Mouse (Mus musculus) heart, postnatal 0 days (tissue): ENCODE results near the gene Cyp8b1. TPM values are rescaled to one million over a fixed set of nuclear protein-coding genes. Genes with fewer than 3 reads are reported as not detected.
A peak's percentile ranks its signal among the peaks of the same experiment; 100 is the strongest.

Source experiments
- ATAC-seq: fragments of 200-750 bp; cut with Nextera tagmentation; 2 replicates; pipeline ENCODE4 v1.8.0; 2017; ENCODE audit warnings: low read depth, moderate number of reproducible peaks, moderate library complexity; ENCODE audit not compliant: insufficient read depth
- DNase-seq: peaks from one replicate; pipeline ENCODE4 v3.0.0-alpha.2; 2016; ENCODE audit warnings: low spot score
- H3K27ac ChIP-seq: fragments of 300-500 bp; sonication (generic); 2 replicates; pipeline ENCODE4 v1.5.1; 2014; ENCODE audit warnings: low read depth, mild to moderate bottlenecking
- H3K27me3 ChIP-seq: fragments of 300-500 bp; sonication (generic); 2 replicates; pipeline ENCODE4 v1.6.1; 2014; ENCODE audit warnings: low read length, mixed read lengths; ENCODE audit not compliant: control insufficient read depth, insufficient read depth
- H3K36me3 ChIP-seq: fragments of 300-500 bp; sonication (generic); replicated peaks from 2 replicates; pipeline ENCODE4 v1.6.1; 2014; ENCODE audit warnings: low read length, mixed read lengths; ENCODE audit not compliant: control insufficient read depth, insufficient read depth
- H3K4me1 ChIP-seq: fragments of 300-500 bp; sonication (generic); 2 replicates; pipeline ENCODE4 v1.6.1; 2014; ENCODE audit warnings: antibody characterized with exemption; ENCODE audit not compliant: control insufficient read depth, insufficient read depth
- H3K4me2 ChIP-seq: fragments of 300-500 bp; sonication (generic); 2 replicates; pipeline ENCODE4 v1.6.1; 2014; ENCODE audit warnings: low read depth, mild to moderate bottlenecking, low read length, moderate library complexity
- H3K4me3 ChIP-seq: fragments of 300-500 bp; sonication (generic); 2 replicates; pipeline ENCODE4 v1.5.1; 2014; ENCODE audit warnings: low read depth, low read length
- H3K9ac ChIP-seq: fragments of 300-500 bp; sonication (generic); replicated peaks from 2 replicates; pipeline ENCODE4 v1.6.1; 2014; ENCODE audit warnings: low read depth, low read length, mixed read lengths
- H3K9me3 ChIP-seq: fragments of 300-500 bp; sonication (generic); replicated peaks from 2 replicates; pipeline ENCODE4 v1.6.1; 2016; ENCODE audit warnings: low read length; ENCODE audit not compliant: control insufficient read depth
- CTCF ChIP-seq: IDR thresholded peaks from 2 replicates; pipeline ENCODE4 v1.5.1; 2016; ENCODE audit warnings: antibody characterized with exemption, control low read depth, low read depth
- EP300 ChIP-seq: IDR thresholded peaks from 2 replicates; pipeline ENCODE4 v1.6.1; 2016; ENCODE audit warnings: antibody characterized with exemption, low read depth
- WGBS: fragments of 180-500 bp; shearing (Covaris S2); extraction: QIAGEN DNeasy Blood & Tissue Kit; methylation state at CpG from one replicate; pipeline ENCODE4 v1.1.7; 2014; 5-methylcytosine and 5-hydroxymethylcytosine counted together
- polyA plus RNA-seq: library from polyadenylated mRNA; unstranded; fragments of >200 nt; fragmentation: Nextera tagmentation; extraction: Ambion mirVana; gene quantifications from 2 replicates; pipeline ENCODE4 v1.2.1, GENCODE M21; 2015
- total RNA-seq: library from RNA; depleted of rRNA; stranded (reverse); fragments of >200 nt; gene quantifications from 2 replicates; pipeline ENCODE4 v1.2.3, GENCODE M21; 2014; ENCODE audit warnings: low replicate concordance

Gene Cyp8b1
- total and polyA plus RNA-seq, 2 experiments from 2014 or later: not detected

DNA sequence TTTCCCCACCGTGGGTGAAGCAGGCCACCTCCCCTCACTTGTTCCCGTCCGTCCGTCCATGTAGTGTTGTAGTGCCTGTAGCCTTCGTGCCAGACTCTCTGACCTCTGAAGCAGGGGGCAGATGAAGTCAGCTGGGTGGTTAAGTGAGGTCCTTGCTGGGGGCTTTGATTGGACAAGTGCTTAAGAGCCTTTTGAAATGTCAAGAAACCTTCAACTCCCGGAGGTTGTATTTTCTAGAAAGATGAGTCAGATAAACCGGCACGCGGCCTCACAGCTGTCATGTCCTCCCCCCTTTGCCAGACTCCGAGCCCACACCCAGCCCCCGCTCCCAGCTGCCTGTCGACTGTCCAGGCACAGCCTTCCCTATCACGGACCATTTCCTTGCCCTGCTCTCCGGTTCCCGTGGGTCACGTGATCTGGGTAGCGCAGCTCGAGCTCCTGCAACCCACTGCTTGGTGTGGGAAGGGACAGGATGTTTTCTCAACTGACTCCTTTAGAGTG lies 25.6 kb downstream of the Cyp8b1 start:
- peaks cover 20% of the 10 kb centered on the region for H3K4me1 ChIP-seq
- peak overlapping the region; percentile 1; the same call in 1 of the 2 replicates for H3K4me3 ChIP-seq
- H3K4me2 ChIP-seq: peak overlapping the region; percentile 45
- H3K27ac ChIP-seq: peak overlapping the region; percentile 62
- peak; percentile 79 for ATAC-seq
- no peaks in the 10 kb centered on the region for H3K36me3 ChIP-seq
- H3K9me3 ChIP-seq: no peaks in the 10 kb centered on the region
- no peak overlapping the region; the same call in 1 of the 2 replicates for H3K9ac ChIP-seq
- H3K27me3 ChIP-seq: no peaks in the 10 kb centered on the region
- TF ChIP-seq EP300 (0 out of 2 replicates have a peak, but pooled peaks have one; percentile 47), CTCF (no peak)
- peak; percentile 63 for DNase-seq
- 7% methylated on average over 18 of the region's 18 CpGs for WGBS

GRCm38 (mm10) chr9:121889927-121890440 lies 26.1 kb downstream of the Cyp8b1 start:
- Histone ChIP-seq H3K27me3 (no peaks in the 10 kb centered on the region), H3K9me3 (no peaks in the 10 kb centered on the region), H3K36me3 (no peaks in the 10 kb centered on the region), H3K4me3 (0 out of 2 replicates have a peak overlapping the region, but pooled peaks have one; percentile 1), H3K4me2 (peak overlapping the region; percentile 45), H3K9ac (no peak overlapping the region; the same call in 1 of the 2 replicates), H3K4me1 (peaks cover 20% of the 10 kb centered on the region), H3K27ac (peak overlapping the region; percentile 62)
- WGBS: 25% methylated on average over 4 of the region's 4 CpGs
- DNase-seq (peak; percentile 41), ATAC-seq (peak; percentile 45)
- TF ChIP-seq EP300 (0 out of 2 replicates have a peak, but pooled peaks have one; percentile 44), CTCF (no peak)

DNA sequence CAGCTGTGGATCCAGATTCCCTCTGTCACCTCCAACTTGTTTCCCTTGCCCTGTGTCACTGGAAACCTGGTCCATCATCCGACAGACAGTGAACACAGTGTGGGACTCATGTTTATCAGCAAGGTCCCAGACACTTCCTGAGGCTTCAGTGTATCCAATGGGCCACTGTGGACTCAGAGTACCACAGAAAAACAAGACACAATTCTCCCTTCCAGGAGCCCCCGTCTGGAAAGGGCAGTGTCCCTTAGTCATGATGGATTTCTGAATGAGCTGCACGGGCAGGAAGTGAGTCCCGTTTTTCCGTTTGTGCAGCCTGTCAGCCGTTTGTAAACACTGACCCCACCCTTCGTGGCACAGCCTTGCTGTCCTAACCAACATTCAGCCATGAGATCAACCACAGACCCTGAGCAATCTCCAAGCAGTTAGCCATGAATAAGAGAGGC lies 34.1 kb downstream of the Cyp8b1 start:
- no peak overlapping the region for H3K4me2 ChIP-seq
- H3K4me1 ChIP-seq: no peaks in the 10 kb centered on the region
- H3K9ac ChIP-seq: no peak overlapping the region
- no peaks in the 10 kb centered on the region for H3K36me3 ChIP-seq
- H3K27me3 ChIP-seq: no peaks in the 10 kb centered on the region
- 35% methylated on average over 7 of the region's 7 CpGs for WGBS
- peak; percentile 60; the same call in 1 of the 2 replicates for ATAC-seq
- H3K4me3 ChIP-seq: no peak overlapping the region
- peak; percentile 53 for DNase-seq
- H3K9me3 ChIP-seq: no peaks in the 10 kb centered on the region
- TF ChIP-seq EP300 (no peak), CTCF (no peak)
- H3K27ac ChIP-seq: 0 out of 2 replicates have a peak overlapping the region, but pooled peaks have one; percentile 20

DNA sequence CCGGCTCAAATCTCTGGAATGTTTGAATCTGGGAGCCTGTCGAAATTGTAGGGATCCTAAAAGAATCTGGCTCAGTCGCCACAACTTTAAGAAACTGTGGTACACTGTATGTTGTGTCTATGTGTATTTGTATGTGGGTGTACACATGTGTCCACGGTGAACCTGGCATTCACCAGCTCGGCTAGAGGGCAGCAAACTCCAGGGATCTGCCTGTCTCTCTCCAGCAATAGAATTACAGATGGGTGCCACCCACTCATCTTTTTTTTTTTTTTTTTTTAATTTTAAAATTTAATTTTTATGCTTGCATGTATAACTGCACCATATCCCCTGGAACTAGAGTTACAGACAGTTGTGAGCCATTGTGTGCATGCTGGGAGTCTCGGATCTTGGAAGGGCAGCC lies 34.8 kb downstream of the Cyp8b1 start:
- H3K9ac ChIP-seq: no peak overlapping the region
- ATAC-seq (no peak), DNase-seq (no peak)
- H3K27ac ChIP-seq: 0 out of 2 replicates have a peak overlapping the region, but pooled peaks have one; percentile 20
- H3K27me3 ChIP-seq: no peaks in the 10 kb centered on the region
- H3K4me1 ChIP-seq: no peaks in the 10 kb centered on the region
- no peaks in the 10 kb centered on the region for H3K9me3 ChIP-seq
- no peak overlapping the region for H3K4me2 ChIP-seq
- no peak overlapping the region for H3K4me3 ChIP-seq
- H3K36me3 ChIP-seq: no peaks in the 10 kb centered on the region
- WGBS: 63% methylated on average over 6 of the region's 6 CpGs
- no peak for TF ChIP-seq EP300
- TF ChIP-seq CTCF: 0 out of 2 replicates have a peak, but pooled peaks have one; percentile 5

DNA sequence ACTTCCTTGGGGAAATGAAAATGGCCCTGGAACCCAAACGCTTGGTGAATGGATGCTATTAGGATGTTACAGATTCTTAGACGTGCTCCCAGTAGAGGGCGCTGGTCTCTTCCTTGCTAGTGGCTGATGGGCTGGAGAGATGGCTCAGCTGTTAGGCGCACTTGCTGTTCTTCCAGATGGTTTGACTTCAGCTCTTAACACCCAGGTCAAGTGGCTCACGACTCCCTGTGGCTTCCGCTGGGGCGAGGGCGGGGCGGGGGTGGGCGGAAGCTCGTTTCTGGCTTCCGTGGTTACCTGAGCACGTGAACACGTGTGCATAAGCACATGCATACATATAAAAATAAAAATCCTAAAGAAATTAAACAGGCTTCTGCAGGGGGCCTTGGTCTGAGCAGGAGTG lies 35.3 kb downstream of the Cyp8b1 start:
- Histone ChIP-seq H3K27ac (no peak overlapping the region), H3K27me3 (no peaks in the 10 kb centered on the region), H3K36me3 (no peaks in the 10 kb centered on the region), H3K9me3 (no peaks in the 10 kb centered on the region), H3K4me3 (no peak overlapping the region), H3K4me1 (no peaks in the 10 kb centered on the region), H3K4me2 (no peak overlapping the region), H3K9ac (no peak overlapping the region)
- peak; percentile 61 for TF ChIP-seq CTCF
- TF ChIP-seq EP300: no peak
- peak; percentile 47; the same call in 1 of the 2 replicates for ATAC-seq
- peak; percentile 64 for DNase-seq
- 20% methylated on average over 14 of the region's 14 CpGs for WGBS
